Mouse (Mus musculus): ENCODE data around the gene Pmepa1. TPM values are rescaled to one million over a fixed set of nuclear protein-coding genes. Genes with fewer than 3 reads are reported as not detected.
A peak's percentile ranks its signal among the peaks of the same experiment; 100 is the strongest.

The Pmepa1 gene
- polyA plus RNA-seq, 1 experiment from 2014 or later, result 1.9 TPM

DNA sequence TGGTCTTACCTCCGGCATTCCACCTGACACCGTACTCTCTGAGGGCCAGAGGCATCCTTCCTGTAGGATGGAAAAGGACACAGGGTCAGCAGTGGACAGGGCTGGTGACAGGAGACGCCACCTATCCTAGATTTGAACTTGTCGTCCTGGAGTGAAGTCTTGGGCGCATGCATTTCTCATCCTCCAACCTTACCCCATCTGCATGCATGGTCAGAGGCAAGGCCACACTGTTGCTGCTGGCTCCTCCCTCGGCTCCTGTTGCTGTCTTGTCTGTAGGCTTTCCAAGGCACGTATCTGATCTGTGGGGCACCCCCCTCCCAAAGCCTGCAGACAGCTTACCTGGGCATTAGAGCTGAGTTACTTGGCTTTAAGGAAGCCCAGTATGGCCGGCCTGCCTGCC is 47.8 kb downstream of the Pmepa1 start:
- peaks cover 21% of the 10 kb centered on the region for H3K27me3 ChIP-seq (ENCODE audit: insufficient read depth, poor library complexity, severe bottlenecking)
- WGBS, result 86% methylated on average over 8 of the region's 8 CpGs
- no peak overlapping the region for H3K4me3 ChIP-seq
- no peaks in the 10 kb centered on the region for H3K9me3 ChIP-seq
- H3K27ac ChIP-seq, result no peak overlapping the region
- peaks cover 9% of the 10 kb centered on the region for H3K4me1 ChIP-seq
- H3K36me3 ChIP-seq, result peaks cover 50% of the 10 kb centered on the region
- DNase-seq (ENCODE audit: low spot score), result no peak

DNA sequence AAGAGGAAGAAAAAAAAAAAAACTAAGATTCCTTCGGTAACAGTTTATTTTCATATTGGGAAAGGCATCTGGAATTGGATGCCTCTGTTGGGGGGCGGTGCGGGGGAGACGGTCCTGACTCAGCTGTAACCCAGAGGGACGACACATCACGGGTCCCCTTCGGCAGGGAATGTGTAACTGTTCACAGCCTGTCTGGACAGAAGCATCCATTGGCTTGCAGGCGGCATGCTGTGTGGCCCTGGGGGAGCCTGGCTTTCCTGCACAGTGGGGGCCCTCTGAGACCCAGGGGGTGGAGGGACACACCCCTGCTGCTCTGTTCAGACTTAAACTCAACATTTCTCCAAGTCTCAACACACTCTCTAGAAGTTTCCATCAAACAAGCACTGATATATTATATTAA is 49.5 kb downstream of the Pmepa1 start:
- Histone ChIP-seq H3K9me3 (no peaks in the 10 kb centered on the region), H3K27me3 (ENCODE audit: insufficient read depth, poor library complexity, severe bottlenecking) (peaks cover 14% of the 10 kb centered on the region; the same call in 1 of the 2 replicates), H3K27ac (no peak overlapping the region), H3K4me1 (peaks cover 9% of the 10 kb centered on the region), H3K36me3 (peaks cover 34% of the 10 kb centered on the region), H3K4me3 (no peak overlapping the region)
- DNase-seq (ENCODE audit: low spot score), result no peak
- 87% methylated on average over 8 of the region's 8 CpGs for WGBS

DNA sequence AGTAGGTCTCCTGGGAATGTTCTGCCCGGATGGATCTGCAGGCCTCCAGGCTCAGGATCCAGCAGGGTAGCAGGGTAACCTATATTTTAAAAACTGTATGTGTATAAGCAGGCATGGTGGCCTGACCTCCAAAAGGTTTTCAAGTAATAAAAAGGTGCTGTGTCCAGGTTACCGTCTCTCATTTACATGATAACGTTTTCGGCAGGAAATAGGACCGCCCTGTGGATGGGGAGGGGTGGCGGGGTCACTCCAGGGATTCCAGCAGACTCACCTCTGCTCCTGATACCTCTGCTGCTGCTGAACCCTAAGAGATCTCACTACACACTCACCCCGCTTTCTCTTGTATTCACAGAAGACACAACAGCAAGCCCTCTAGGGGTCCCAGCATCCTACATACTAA is 50.4 kb downstream of the Pmepa1 start:
- Histone ChIP-seq H3K4me3 (no peak overlapping the region), H3K9me3 (no peaks in the 10 kb centered on the region), H3K27me3 (ENCODE audit: insufficient read depth, poor library complexity, severe bottlenecking) (0 out of 2 replicates have a peak, but pooled peaks cover 14% of the 10 kb centered on the region), H3K27ac (no peak overlapping the region), H3K4me1 (peaks cover 9% of the 10 kb centered on the region), H3K36me3 (peaks cover 25% of the 10 kb centered on the region)
- 75% methylated on average over 7 of the region's 7 CpGs for WGBS
- no peak for DNase-seq (ENCODE audit: low spot score)

DNA sequence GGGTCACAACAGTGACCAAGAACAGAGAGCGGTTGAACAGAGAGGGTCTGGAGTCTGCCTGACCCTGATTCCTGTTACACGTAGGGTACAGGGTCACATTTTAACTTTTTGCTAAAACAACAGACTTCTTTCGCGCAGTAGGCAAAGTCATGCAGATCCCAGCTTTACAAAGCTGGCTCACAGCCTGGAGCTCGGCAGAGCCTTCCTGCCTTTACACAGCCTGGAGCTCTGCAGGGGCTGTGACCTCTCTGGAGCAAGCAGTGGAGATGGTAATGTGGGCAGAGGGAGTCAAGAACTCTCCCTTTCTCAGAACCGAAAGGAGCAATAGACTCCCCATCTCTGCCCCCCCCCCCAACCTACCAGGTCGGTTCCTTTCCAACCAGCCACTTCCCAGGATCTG is 51.5 kb downstream of the Pmepa1 start:
- Histone ChIP-seq H3K4me1 (peaks cover 3% of the 10 kb centered on the region), H3K9me3 (no peaks in the 10 kb centered on the region), H3K27me3 (ENCODE audit: insufficient read depth, poor library complexity, severe bottlenecking) (0 out of 2 replicates have a peak, but pooled peaks cover 14% of the 10 kb centered on the region), H3K27ac (no peak overlapping the region), H3K36me3 (peaks cover 23% of the 10 kb centered on the region), H3K4me3 (no peak overlapping the region)
- WGBS, result 63% methylated on average over 7 of the region's 7 CpGs
- no peak for DNase-seq (ENCODE audit: low spot score)

DNA sequence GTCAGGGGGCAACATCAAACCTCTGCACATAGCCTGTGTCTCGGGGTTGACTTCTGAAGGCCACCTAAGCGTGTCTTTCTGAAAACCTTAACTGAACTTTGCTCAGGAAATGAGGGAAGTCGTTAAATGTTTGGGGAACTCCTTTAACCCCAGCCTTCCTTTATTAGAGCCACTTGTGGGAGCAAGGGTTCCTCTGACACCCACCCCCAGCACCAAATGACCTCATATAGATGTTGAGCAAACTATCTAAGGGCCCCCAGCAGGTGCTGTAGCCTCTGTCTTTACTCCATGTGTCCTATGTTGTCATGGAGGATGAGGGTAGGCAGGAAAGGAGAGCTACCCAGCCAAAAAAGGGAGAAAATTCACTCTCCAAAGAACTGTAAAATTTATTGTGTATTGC is 52.2 kb downstream of the Pmepa1 start:
- no peak overlapping the region for H3K4me3 ChIP-seq
- no peak for DNase-seq (ENCODE audit: low spot score)
- peaks cover 23% of the 10 kb centered on the region for H3K36me3 ChIP-seq
- no peaks in the 10 kb centered on the region for H3K4me1 ChIP-seq
- no peak overlapping the region for H3K27ac ChIP-seq
- no peaks in the 10 kb centered on the region for H3K9me3 ChIP-seq
- H3K27me3 ChIP-seq (ENCODE audit: insufficient read depth, poor library complexity, severe bottlenecking), result 0 out of 2 replicates have a peak, but pooled peaks cover 14% of the 10 kb centered on the region
- 62% methylated on average over 3 of the region's 3 CpGs for WGBS

DNA sequence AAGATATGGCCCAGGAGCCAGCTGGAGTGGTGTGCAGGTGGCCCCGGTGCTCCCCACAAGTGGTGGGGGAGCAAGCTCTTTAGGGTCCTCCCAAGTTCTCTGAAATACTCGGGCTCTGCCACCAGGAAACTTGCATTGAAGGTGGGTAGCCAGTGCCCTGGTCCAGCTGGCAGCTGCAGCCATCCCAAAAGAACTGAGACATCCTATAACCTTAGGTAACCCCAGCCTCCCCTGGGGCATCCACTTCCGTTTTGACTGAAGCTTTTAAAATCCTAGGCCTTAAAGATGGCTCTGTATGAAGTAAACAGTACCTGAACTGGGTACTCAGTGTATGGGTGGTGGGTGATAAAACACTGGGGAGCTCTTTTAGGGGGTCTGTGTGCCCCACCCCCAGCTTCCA is 52.8 kb downstream of the Pmepa1 start:
- 74% methylated on average over 3 of the region's 3 CpGs for WGBS
- Histone ChIP-seq H3K36me3 (peaks cover 17% of the 10 kb centered on the region), H3K4me1 (no peaks in the 10 kb centered on the region), H3K4me3 (no peak overlapping the region), H3K9me3 (no peaks in the 10 kb centered on the region), H3K27me3 (ENCODE audit: insufficient read depth, poor library complexity, severe bottlenecking) (peaks cover 19% of the 10 kb centered on the region), H3K27ac (no peak overlapping the region)
- no peak for DNase-seq (ENCODE audit: low spot score)

DNA sequence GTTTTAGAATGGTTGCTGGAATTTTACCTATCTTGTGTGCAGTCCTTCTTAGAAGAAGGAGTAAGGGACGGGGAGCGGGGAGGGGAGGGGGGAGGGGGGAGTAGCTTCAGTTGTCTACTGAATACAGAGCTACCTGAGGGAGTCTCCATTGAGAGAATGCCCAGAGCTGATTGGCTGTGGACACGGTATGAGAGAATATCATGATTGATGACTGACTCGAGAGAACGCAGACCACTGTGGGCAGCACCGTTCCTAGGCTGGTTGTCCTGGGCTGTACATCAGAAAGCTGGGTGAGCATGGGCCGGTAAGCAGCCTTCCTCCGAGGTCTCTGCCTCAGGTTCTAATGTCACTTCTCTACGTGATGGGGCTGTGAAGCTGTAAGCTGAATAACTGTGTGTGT is 55.6 kb downstream of the Pmepa1 start:
- no peaks in the 10 kb centered on the region for H3K36me3 ChIP-seq
- peaks cover 26% of the 10 kb centered on the region for H3K27me3 ChIP-seq (ENCODE audit: insufficient read depth, poor library complexity, severe bottlenecking)
- no peak overlapping the region for H3K27ac ChIP-seq
- no peaks in the 10 kb centered on the region for H3K9me3 ChIP-seq
- no peaks in the 10 kb centered on the region for H3K4me1 ChIP-seq
- H3K4me3 ChIP-seq, result no peak overlapping the region
- DNase-seq (ENCODE audit: low spot score), result peak; percentile 55
- WGBS, result 89% methylated on average over 9 of the region's 9 CpGs

DNA sequence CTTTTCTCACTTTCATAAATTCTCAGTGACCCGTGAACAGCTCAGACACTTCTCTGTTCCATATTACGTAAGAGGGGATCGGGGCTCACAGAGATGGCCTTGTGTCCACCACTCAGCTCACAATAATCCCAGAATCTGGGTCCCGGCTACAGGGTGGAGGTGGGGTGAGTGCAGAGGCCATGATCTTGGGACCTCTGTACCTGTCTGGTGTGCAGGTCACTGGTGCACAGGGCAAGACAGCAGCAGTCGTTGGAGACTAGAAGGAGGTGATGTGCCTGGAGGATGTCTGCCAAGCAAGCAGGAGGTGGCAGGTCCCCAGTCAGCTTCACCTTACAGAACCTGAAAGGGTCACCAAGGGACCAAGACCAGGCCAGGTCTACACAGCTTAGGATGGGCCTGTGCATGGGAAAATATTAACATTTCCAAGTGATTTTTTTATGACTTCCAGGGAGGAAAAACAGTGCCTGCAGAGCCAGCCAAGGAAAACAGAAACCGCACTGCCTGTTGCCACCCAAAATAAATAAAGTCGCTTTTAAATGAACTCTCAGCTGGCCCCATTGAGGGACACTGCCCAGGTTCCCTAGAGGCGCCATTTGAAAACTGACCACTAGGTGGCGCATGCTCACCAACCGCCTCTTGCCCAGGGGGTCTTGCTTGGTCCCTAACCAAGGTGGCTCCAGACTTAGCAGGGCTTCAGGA is 56.9 kb downstream of the Pmepa1 start:
- Histone ChIP-seq H3K4me3 (no peak overlapping the region), H3K4me1 (no peaks in the 10 kb centered on the region), H3K36me3 (no peaks in the 10 kb centered on the region), H3K27me3 (ENCODE audit: insufficient read depth, poor library complexity, severe bottlenecking) (peaks cover 25% of the 10 kb centered on the region), H3K27ac (no peak overlapping the region), H3K9me3 (no peaks in the 10 kb centered on the region)
- WGBS, result 45% methylated on average over 10 of the region's 10 CpGs
- DNase-seq (ENCODE audit: low spot score), result peak; percentile 78

DNA sequence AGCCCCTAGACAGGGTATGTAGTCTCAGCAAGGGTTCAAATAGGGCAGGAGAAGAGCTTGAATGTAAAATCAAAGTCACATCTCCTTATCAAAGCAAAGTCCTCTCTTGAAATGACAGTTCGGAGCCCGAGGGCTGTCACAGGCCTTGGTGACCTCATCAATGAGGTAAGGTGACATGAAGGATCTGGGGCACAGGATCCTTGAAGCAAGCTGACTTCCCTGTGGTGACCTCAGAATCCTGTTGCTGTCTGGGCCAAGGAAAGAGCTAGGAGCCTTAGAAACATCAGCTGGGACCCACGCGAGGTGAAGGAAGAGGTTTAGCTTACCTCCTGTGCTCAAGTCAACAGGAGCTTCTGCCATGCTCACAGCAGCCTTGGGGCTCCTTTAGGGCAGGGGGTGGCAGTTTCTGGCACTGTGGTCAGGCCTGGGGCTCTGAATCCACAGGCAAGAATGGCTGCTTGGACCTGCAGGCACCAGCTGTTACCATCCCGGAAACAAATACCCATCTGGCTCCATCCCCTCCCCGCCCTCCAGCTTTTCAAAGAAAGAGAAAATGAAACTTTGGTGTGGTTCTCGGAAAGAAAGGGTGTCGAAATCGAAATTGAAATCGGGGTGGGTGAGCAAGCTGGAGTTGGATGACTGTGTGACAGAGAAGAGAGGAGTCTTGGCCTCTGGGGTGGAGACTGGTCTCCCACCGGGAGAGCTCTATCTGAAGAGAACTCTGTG is 57.8 kb downstream of the Pmepa1 start, which contains the start of gene Zbp1:
TSS of gene Zbp1 (minus strand) at position 508 of the 726 bp plus-strand sequence.
- H3K27ac ChIP-seq, result no peak within 1 kb of the TSS
- H3K9me3 ChIP-seq, result no peaks in the 10 kb centered on the region
- no peaks in the 10 kb centered on the region for H3K36me3 ChIP-seq
- peaks cover 25% of the 10 kb centered on the region for H3K27me3 ChIP-seq (ENCODE audit: insufficient read depth, poor library complexity, severe bottlenecking)
- no peaks in the 10 kb centered on the region for H3K4me1 ChIP-seq
- peak; percentile 56 for DNase-seq (ENCODE audit: low spot score)
- H3K4me3 ChIP-seq, result no peak within 1 kb of the TSS
- 60% methylated on average over 11 of the region's 11 CpGs for WGBS

DNA sequence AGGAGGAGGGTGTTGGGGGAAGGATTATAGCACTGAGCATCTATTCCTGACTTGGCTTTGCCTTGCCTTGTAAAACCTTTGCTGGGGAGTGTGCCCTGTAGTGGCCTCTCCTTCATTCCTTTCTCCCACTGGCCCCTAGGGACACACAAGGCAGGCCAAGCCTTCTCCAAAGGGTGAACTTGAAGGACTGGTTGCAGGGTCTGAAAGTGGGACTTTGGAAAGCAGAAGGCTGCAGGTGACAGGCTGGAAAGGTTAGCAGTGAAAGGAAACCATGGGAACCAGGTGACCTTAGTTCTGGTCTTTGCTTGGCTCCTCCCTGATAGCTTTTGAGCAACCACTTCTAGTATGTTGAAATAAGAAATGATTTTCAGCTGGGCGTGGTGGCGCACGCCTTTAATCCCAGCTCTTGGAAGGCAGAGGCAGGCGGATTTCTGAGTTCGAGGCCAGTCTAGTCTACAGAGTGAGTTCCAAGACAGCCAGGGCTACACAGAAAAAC is 58.5 kb downstream of the Pmepa1 start:
- Histone ChIP-seq H3K9me3 (no peaks in the 10 kb centered on the region), H3K4me3 (no peak overlapping the region), H3K4me1 (no peaks in the 10 kb centered on the region), H3K27me3 (ENCODE audit: insufficient read depth, poor library complexity, severe bottlenecking) (peaks cover 25% of the 10 kb centered on the region), H3K36me3 (no peaks in the 10 kb centered on the region), H3K27ac (no peak overlapping the region)
- peak; percentile 47 for DNase-seq (ENCODE audit: low spot score)
- 84% methylated on average over 5 of the region's 5 CpGs for WGBS

DNA sequence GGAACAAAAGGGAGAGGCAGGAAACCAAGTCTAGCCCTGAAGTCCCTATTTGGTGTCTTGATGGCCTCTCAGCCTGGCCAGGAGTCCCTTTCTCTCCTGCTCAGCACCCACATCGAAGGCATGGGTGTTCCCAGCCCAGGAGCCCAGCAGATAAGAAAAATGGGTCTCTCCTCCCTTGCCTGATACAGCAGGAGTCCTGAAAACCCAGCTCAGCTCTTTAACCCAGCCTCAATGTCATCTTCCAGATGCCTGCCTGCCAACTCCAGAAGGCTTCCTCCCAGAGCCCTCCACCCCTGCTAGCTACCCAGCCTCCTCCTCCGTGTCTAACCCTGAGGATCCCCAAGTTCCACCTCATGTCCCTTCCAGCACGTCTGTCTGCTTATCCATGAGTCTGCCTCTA is 59.1 kb downstream of the Pmepa1 start:
- WGBS, result 58% methylated on average over 3 of the region's 3 CpGs

DNA sequence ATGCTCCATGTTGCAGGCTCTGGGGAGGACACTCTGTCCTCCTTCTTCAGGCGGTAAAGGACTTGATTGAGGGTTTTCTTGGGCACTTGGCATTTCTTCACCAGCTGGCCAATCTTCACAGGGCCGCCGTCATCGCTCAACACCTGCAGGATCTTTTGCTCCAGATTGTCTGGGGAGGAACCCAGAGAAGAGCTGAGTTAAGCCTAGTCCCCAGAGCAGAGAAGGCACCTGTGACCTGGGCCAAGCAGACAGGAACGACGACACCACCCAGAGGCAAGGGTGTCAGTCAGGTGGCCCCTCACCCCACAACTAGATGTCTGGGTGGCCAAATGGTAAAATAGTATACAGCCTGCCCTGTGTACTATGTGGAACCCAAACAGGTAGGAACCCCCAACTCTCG is 59.5 kb downstream of the Pmepa1 start:
- no peak overlapping the region for H3K27ac ChIP-seq
- H3K4me3 ChIP-seq, result no peak overlapping the region
- 87% methylated on average over 7 of the region's 7 CpGs for WGBS
- H3K9me3 ChIP-seq, result no peaks in the 10 kb centered on the region
- peak; percentile 62 for DNase-seq (ENCODE audit: low spot score)
- no peaks in the 10 kb centered on the region for H3K36me3 ChIP-seq
- peaks cover 25% of the 10 kb centered on the region for H3K27me3 ChIP-seq (ENCODE audit: insufficient read depth, poor library complexity, severe bottlenecking)
- no peaks in the 10 kb centered on the region for H3K4me1 ChIP-seq

More for the DNA sequence above, 59.1 kb downstream of the Pmepa1 start:
- H3K27ac ChIP-seq, result no peak overlapping the region
- no peak overlapping the region for H3K4me3 ChIP-seq
- H3K9me3 ChIP-seq, result no peaks in the 10 kb centered on the region
- no peaks in the 10 kb centered on the region for H3K4me1 ChIP-seq
- DNase-seq (ENCODE audit: low spot score), result peak; percentile 58
- H3K36me3 ChIP-seq, result no peaks in the 10 kb centered on the region
- H3K27me3 ChIP-seq (ENCODE audit: insufficient read depth, poor library complexity, severe bottlenecking), result peaks cover 25% of the 10 kb centered on the region

DNA sequence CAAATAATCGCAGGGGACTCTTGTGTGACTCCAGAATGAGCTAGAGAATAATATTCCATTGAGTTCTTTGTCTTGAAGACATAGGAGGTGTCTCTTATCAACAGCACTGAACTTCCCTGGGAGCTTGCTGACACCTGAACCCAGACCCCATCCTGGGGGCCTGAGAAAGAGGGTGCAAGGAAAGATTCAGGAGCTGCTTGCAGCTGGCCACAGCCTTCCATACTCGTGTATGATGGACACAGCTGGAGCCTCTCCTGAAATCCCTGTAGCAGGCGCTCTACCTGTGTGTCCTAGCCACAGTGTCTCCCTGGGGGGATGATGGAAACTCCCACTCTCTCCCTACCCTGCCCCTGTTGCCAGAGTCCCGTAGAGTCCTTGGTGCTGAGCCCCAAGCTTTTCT is 64.1 kb downstream of the Pmepa1 start:
- H3K27ac ChIP-seq, result no peak overlapping the region
- H3K4me1 ChIP-seq, result no peaks in the 10 kb centered on the region
- peak; percentile 56 for DNase-seq (ENCODE audit: low spot score)
- H3K9me3 ChIP-seq, result no peaks in the 10 kb centered on the region
- no peak overlapping the region for H3K4me3 ChIP-seq
- H3K36me3 ChIP-seq, result no peaks in the 10 kb centered on the region
- peaks cover 16% of the 10 kb centered on the region for H3K27me3 ChIP-seq (ENCODE audit: insufficient read depth, poor library complexity, severe bottlenecking)
- 60% methylated on average over 4 of the region's 4 CpGs for WGBS
